Mouse (Mus musculus) midbrain, postnatal 0 days (tissue): ENCODE results near the gene Tigit. TPM values are rescaled to one million over a fixed set of nuclear protein-coding genes. Genes with fewer than 3 reads are reported as not detected.

Experiments
- ATAC-seq: fragments of 200-750 bp; cut with Nextera tagmentation; 2 replicates; pipeline ENCODE4 v1.8.0; 2017; ENCODE audit warnings: moderate number of reproducible peaks, mild to moderate bottlenecking, moderate TSS enrichment, moderate library complexity; ENCODE audit not compliant: low FRiP score
- DNase-seq: peaks from one replicate; pipeline ENCODE4 v3.0.0-alpha.2; 2015; ENCODE audit warnings: low spot score
- H3K27ac ChIP-seq: fragments of 300-500 bp; sonication (generic); 2 replicates; pipeline ENCODE4 v1.5.1; 2014; ENCODE audit warnings: low read depth, mild to moderate bottlenecking, low read length, mixed read lengths
- H3K27me3 ChIP-seq: fragments of 300-500 bp; sonication (generic); 2 replicates; pipeline ENCODE4 v1.6.1; 2014; ENCODE audit warnings: low read length, control low read depth, mixed read lengths; ENCODE audit not compliant: insufficient read depth
- H3K36me3 ChIP-seq: fragments of 300-500 bp; sonication (generic); 2 replicates; pipeline ENCODE4 v1.6.1; 2014; ENCODE audit warnings: low read length, control low read depth, mixed read lengths; ENCODE audit not compliant: insufficient read depth
- H3K4me1 ChIP-seq: fragments of 300-500 bp; sonication (generic); 2 replicates; pipeline ENCODE4 v1.6.1; 2014; ENCODE audit warnings: mild to moderate bottlenecking, control low read depth, antibody characterized with exemption, low read length, mixed read lengths; ENCODE audit not compliant: insufficient read depth
- H3K4me2 ChIP-seq: fragments of 300-500 bp; sonication (generic); 2 replicates; pipeline ENCODE4 v1.6.1; 2014; ENCODE audit warnings: low read depth, mild to moderate bottlenecking, low read length, mixed read lengths; ENCODE audit not compliant: poor library complexity, severe bottlenecking
- H3K4me3 ChIP-seq: fragments of 300-500 bp; sonication (generic); 2 replicates; pipeline ENCODE4 v1.5.1; 2014; ENCODE audit warnings: low read depth, mild to moderate bottlenecking, low read length, moderate library complexity
- H3K9ac ChIP-seq: fragments of 300-500 bp; sonication (generic); replicated peaks from 2 replicates; pipeline ENCODE4 v1.6.1; 2014; ENCODE audit warnings: mild to moderate bottlenecking, low read length, moderate library complexity, mixed read lengths; ENCODE audit not compliant: poor library complexity, severe bottlenecking
- H3K9me3 ChIP-seq: fragments of 300-500 bp; sonication (generic); 2 replicates; pipeline ENCODE4 v1.6.1; 2016; ENCODE audit warnings: low read length, control low read depth
- CTCF ChIP-seq: IDR thresholded peaks from 2 replicates; pipeline ENCODE4 v1.5.1; 2016; ENCODE audit warnings: antibody characterized with exemption, mild to moderate bottlenecking
- WGBS: fragments of 180-500 bp; shearing (Covaris S2); extraction: QIAGEN DNeasy Blood & Tissue Kit; methylation state at CpG from one replicate; pipeline ENCODE4 v1.1.7; 2014; 5-methylcytosine and 5-hydroxymethylcytosine counted together
- polyA plus RNA-seq: library from polyadenylated mRNA; unstranded; fragments of >200 nt; fragmentation: Nextera tagmentation; extraction: Ambion mirVana; gene quantifications from 2 replicates; pipeline ENCODE4 v1.2.1, GENCODE M21; 2015
- total RNA-seq: library from RNA; depleted of rRNA; stranded (reverse); fragments of >200 nt; gene quantifications from 2 replicates; pipeline ENCODE4 v1.2.3, GENCODE M21; 2014

Tigit gene
- total and polyA plus RNA-seq, 2 experiments from 2014 or later, result 0.17 TPM; not detected in 1

DNA sequence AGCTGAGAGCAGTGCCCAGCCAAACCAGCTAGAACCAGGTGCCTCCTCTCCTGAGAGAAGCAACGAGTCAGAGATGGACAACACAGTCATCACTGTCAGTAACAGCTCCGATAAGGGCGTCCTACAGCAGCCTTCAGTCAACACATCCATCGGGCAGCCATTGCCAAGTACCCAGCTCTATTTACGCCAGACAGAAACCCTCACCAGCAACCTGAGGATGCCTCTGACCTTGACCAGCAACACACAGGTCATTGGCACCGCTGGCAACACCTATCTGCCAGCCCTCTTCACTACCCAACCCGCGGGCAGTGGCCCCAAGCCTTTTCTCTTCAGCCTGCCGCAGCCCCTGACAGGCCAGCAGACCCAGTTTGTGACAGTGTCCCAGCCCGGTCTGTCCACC, 53.6 kb downstream of the Tigit start:
- H3K36me3 ChIP-seq, result peaks cover 16% of the 10 kb centered on the region

DNA sequence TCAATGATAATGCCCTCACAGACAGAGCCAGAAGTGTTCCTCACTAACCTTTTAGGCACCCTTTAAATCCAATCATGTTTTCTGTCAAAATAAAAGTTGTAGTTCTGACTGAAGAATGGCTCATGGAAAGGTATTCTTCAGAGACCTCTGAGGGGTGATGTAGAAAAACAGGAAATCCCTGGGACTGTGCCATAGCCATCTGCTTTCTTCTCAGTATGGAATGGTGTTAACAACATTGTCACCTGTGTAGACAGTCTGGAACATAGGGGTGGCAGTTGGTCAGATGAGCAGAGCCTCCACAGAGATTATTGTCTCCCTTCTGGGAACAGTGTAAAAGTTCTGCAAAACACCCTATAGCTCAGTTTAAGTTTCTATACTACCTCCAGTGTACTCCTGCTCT, 55.9 kb downstream of the Tigit start:
- no peaks in the 10 kb centered on the region for H3K9me3 ChIP-seq
- ATAC-seq, result no peak
- peaks cover 16% of the 10 kb centered on the region for H3K36me3 ChIP-seq
- H3K27ac ChIP-seq, result no peak overlapping the region
- no peak overlapping the region for H3K9ac ChIP-seq
- no peak overlapping the region for H3K4me3 ChIP-seq
- no peak for TF ChIP-seq CTCF
- DNase-seq, result no peak
- H3K4me2 ChIP-seq, result no peak overlapping the region
- H3K4me1 ChIP-seq, result 0 out of 2 replicates have a peak, but pooled peaks cover 3% of the 10 kb centered on the region
- no peaks in the 10 kb centered on the region for H3K27me3 ChIP-seq

More for the DNA sequence above, 53.6 kb downstream of the Tigit start:
- no peak overlapping the region for H3K4me3 ChIP-seq
- no peaks in the 10 kb centered on the region for H3K9me3 ChIP-seq
- ATAC-seq, result no peak
- no peak overlapping the region for H3K27ac ChIP-seq
- H3K27me3 ChIP-seq, result no peaks in the 10 kb centered on the region
- DNase-seq, result no peak
- H3K4me2 ChIP-seq, result no peak overlapping the region
- no peaks in the 10 kb centered on the region for H3K4me1 ChIP-seq
- 98% methylated on average over 10 of the region's 10 CpGs for whole genome bisulfite sequencing
- TF ChIP-seq CTCF, result no peak
- no peak overlapping the region for H3K9ac ChIP-seq

DNA sequence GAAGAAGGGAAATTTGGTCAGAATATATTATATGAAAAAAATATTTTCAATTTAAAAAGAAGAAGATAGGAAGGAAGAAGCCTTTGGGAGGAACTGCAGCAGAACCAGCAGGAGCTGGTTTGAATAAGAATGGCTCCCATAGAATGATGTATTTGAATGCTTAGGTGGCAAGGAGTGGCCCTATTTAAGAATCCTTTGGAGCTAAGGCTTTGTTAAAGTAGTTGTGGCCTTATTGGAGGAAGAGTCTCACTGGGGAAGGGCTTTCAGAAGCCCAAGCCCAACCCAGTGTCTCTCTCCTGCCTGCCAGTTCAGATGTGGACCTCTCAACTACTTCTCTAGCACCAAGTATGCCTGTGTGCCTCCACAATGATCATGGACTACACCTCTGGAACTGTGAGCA, 56.9 kb downstream of the Tigit start:
- Histone ChIP-seq H3K9ac (no peak overlapping the region), H3K36me3 (peaks cover 16% of the 10 kb centered on the region), H3K9me3 (no peaks in the 10 kb centered on the region), H3K4me1 (0 out of 2 replicates have a peak, but pooled peaks cover 3% of the 10 kb centered on the region), H3K4me2 (no peak overlapping the region), H3K27me3 (no peaks in the 10 kb centered on the region), H3K27ac (no peak overlapping the region), H3K4me3 (no peak overlapping the region)
- ATAC-seq (no peak), DNase-seq (no peak)
- no peak for TF ChIP-seq CTCF

DNA sequence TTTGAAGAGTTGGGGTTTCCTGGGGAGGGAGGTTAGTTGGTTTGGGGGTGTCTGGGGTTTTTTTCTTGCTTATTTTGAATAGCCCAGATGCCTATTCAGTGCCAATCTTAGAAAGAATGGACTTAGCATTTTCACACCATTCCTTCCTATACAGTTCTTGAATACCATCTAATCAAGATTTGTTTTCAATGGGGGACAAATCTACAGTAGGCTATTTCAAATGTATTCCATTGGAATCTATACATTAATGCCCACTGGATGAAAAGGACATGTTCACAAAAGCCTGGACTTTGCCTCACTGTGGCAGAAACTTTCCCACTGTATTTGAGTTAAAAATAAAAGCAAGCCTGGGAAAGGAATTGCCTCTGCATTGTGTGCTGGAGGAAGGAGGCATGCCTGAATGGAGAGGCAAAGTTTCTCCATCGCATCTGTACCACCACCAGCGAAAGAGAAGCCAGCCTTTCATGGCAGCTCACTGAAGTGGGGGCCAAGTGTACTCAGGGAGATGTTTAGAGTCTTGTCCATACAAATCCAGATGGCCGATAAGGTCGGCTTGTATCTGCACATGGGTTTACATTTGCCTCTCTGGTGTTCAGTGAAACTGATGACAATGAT, 59.4 kb downstream of the Tigit start:
- Histone ChIP-seq H3K27ac (0 out of 2 replicates have a peak overlapping the region, but pooled peaks have one; percentile 2), H3K36me3 (peaks cover 3% of the 10 kb centered on the region; the same call in 1 of the 2 replicates), H3K9ac (no peak overlapping the region), H3K9me3 (no peaks in the 10 kb centered on the region), H3K4me3 (no peak overlapping the region), H3K27me3 (no peaks in the 10 kb centered on the region), H3K4me2 (no peak overlapping the region), H3K4me1 (0 out of 2 replicates have a peak, but pooled peaks cover 3% of the 10 kb centered on the region)
- TF ChIP-seq CTCF, result no peak
- ATAC-seq (no peak), DNase-seq (no peak)
- 22% methylated on average over 4 of the region's 4 CpGs for WGBS

DNA sequence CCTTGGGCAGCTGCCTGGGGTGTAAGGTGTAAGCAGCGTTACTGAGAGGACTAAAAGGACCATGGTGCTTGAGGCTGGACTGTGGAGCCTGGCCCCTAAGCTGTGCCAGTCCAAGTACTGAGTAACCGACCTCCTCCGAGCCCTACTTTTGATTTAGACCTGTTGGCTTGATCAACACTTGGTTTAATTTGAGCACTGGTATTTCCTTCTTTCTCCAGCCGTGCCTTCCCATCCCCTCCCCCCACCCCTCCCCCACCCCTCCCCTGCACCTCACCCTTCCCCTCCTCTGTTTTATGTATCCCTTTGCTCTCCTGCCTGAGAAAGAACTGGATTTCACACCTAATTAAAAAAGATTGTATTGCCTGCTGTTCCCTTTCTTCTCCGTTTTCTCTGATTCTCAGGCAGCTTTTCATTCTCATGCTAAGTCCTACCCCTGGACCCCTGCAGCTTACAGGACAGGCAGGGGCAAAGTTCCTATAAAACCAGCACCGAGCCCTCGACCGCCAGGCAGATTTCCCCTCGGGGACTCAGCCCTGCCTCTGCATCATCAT, 60.3 kb downstream of the Tigit start:
- H3K4me1 ChIP-seq, result 0 out of 2 replicates have a peak, but pooled peaks cover 3% of the 10 kb centered on the region
- no peaks in the 10 kb centered on the region for H3K36me3 ChIP-seq
- DNase-seq (no peak), ATAC-seq (no peak)
- no peaks in the 10 kb centered on the region for H3K27me3 ChIP-seq
- TF ChIP-seq CTCF, result no peak
- WGBS, result 17% methylated on average over 8 of the region's 9 CpGs
- H3K4me3 ChIP-seq, result no peak overlapping the region
- H3K27ac ChIP-seq, result no peak overlapping the region
- no peak overlapping the region for H3K9ac ChIP-seq
- peak overlapping the region; percentile 24 for H3K4me2 ChIP-seq
- no peaks in the 10 kb centered on the region for H3K9me3 ChIP-seq

DNA sequence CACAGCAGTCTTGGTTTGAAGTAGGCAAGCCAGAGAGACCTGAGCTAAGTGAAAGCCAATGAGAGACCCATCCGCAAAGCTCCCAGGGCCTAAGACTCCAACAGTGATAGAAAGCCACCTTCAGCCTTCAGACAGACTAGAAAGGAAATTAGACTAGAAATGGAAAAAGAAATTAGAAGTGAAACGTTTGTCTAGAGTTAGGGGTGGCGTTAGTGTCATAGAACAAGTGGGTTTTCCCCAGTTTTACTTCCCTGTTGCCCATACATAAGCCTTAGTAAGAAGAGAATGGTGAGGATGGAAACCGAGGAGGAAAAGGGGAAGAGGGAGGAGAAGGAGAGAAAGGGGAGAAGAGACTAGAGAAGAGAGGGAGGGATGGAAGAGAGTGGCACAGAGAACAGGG, 61.4 kb downstream of the Tigit start:
- Histone ChIP-seq H3K36me3 (no peaks in the 10 kb centered on the region), H3K4me3 (no peak overlapping the region), H3K4me1 (0 out of 2 replicates have a peak, but pooled peaks cover 3% of the 10 kb centered on the region), H3K27me3 (no peaks in the 10 kb centered on the region), H3K9ac (no peak overlapping the region), H3K4me2 (no peak overlapping the region), H3K27ac (no peak overlapping the region), H3K9me3 (no peaks in the 10 kb centered on the region)
- ATAC-seq, result no peak
- 80% methylated on average over 4 of the region's 4 CpGs for WGBS
- DNase-seq, result no peak
- TF ChIP-seq CTCF, result no peak
